Mouse (Mus musculus): ENCODE data around the gene 2700049A03Rik.

- TF ChIP-seq CTCF (conservative IDR thresholded peaks at IDR 0.05; ENCODE audit: insufficient read depth, insufficient read length, low read depth, low read length) (no peak), POLR2A (IDR thresholded peaks at IDR 0.05; ENCODE audit: low read depth, low read length) (no peak)
These were observed 29.4 kb upstream of the 2700049A03Rik start for GRCm38 (mm10) chr12:71107216-71107771.

All from kidney, adult 2 months (tissue).